Mouse (Mus musculus) forelimb bud, embryonic 11.5 days (tissue): ENCODE measurements around the gene Cachd1.
A peak's percentile ranks its signal among the peaks of the same experiment; 100 is the strongest.

Experiments used
- DNase-seq: peaks from one replicate; pipeline ENCODE4 v3.0.0-alpha.2; 2012; ENCODE audit warnings: low read depth, low spot score

Cachd1 gene

GRCm38 (mm10) chr4:100990996-100991395, 214.5 kb downstream of the Cachd1 start:
- DNase-seq, result no peak

GRCm38 (mm10) chr4:100992086-100992485, 215.6 kb downstream of the Cachd1 start:
- no peak for DNase-seq

GRCm38 (mm10) chr4:100994442-100995255, 218.2 kb downstream of the Cachd1 start:
- DNase-seq, result no peak

- no peak for DNase-seq
These were observed 219.1 kb downstream of the Cachd1 start for GRCm38 (mm10) chr4:100995617-100996016.

GRCm38 (mm10) chr4:100996060-100996651, 219.7 kb downstream of the Cachd1 start:
- no peak for DNase-seq

- peak; percentile 53 for DNase-seq
These were observed 221.7 kb downstream of the Cachd1 start for GRCm38 (mm10) chr4:100998145-100998544.

- DNase-seq, result no peak
These were observed 222.4 kb downstream of the Cachd1 start for GRCm38 (mm10) chr4:100998906-100999305.

- no peak for DNase-seq
These were observed 224.1 kb downstream of the Cachd1 start for GRCm38 (mm10) chr4:101000622-101001021.

- DNase-seq, result no peak
These were observed 224.6 kb downstream of the Cachd1 start for GRCm38 (mm10) chr4:101001073-101001472.

- DNase-seq, result no peak
These were observed 226.5 kb downstream of the Cachd1 start for GRCm38 (mm10) chr4:101002961-101003360.

GRCm38 (mm10) chr4:101008362-101008769, 231.9 kb downstream of the Cachd1 start:
- no peak for DNase-seq

- no peak for DNase-seq
These were observed 232.6 kb downstream of the Cachd1 start for GRCm38 (mm10) chr4:101009092-101009491.

GRCm38 (mm10) chr4:101017806-101018205, 241.3 kb downstream of the Cachd1 start:
- no peak for DNase-seq

- no peak for DNase-seq
These were observed 244.1 kb downstream of the Cachd1 start, which contains the start of gene Gm10577 for GRCm38 (mm10) chr4:101020596-101020995. Gene Gm10577 (minus strand): TSS chr4:101020696.

- no peak for DNase-seq
These were observed 250.1 kb downstream of the Cachd1 start for GRCm38 (mm10) chr4:101026566-101026965.

GRCm38 (mm10) chr4:101026995-101027394, 250.5 kb downstream of the Cachd1 start:
- DNase-seq, result no peak

GRCm38 (mm10) chr4:101027852-101028411, 251.5 kb downstream of the Cachd1 start:
- no peak for DNase-seq

GRCm38 (mm10) chr4:101033047-101033446, 256.6 kb downstream of the Cachd1 start:
- no peak for DNase-seq

GRCm38 (mm10) chr4:101035131-101035530, 258.7 kb downstream of the Cachd1 start:
- no peak for DNase-seq

GRCm38 (mm10) chr4:101037156-101037555, 260.7 kb downstream of the Cachd1 start:
- DNase-seq, result no peak

GRCm38 (mm10) chr4:101043691-101044090, 267.2 kb downstream of the Cachd1 start:
- no peak for DNase-seq

GRCm38 (mm10) chr4:101044149-101044548, 267.7 kb downstream of the Cachd1 start:
- no peak for DNase-seq

GRCm38 (mm10) chr4:101046576-101046975, 270.1 kb downstream of the Cachd1 start:
- no peak for DNase-seq
